Mouse (Mus musculus) midbrain, embryonic 13.5 days (tissue): ENCODE measurements around the gene Pola1. TPM values are rescaled to one million over a fixed set of nuclear protein-coding genes. Genes with fewer than 3 reads are reported as not detected.
"Not testable (repeated sequence)": the region's sequence is repeated elsewhere in the genome, so short reads cannot be mapped to it uniquely, and the experiment has no call there.

Experiments
- ATAC-seq: fragments of 200-750 bp; cut with Nextera tagmentation; 2 replicates; pipeline ENCODE4 v1.8.0; 2017; ENCODE audit warnings: mild to moderate bottlenecking, moderate TSS enrichment, moderate library complexity
- H3K27ac ChIP-seq: fragments of 300-500 bp; sonication (generic); 2 replicates; pipeline ENCODE4 v1.5.1; 2015; ENCODE audit warnings: inconsistent platforms, mild to moderate bottlenecking, moderate library complexity
- H3K27me3 ChIP-seq: fragments of 300-500 bp; sonication (generic); 2 replicates; pipeline ENCODE4 v1.6.1; 2015; ENCODE audit warnings: mild to moderate bottlenecking, inconsistent platforms
- H3K36me3 ChIP-seq: fragments of 300-500 bp; sonication (generic); 2 replicates; pipeline ENCODE4 v1.6.1; 2015; ENCODE audit warnings: mild to moderate bottlenecking, inconsistent platforms
- H3K4me1 ChIP-seq: fragments of 300-500 bp; sonication (generic); replicated peaks from 2 replicates; pipeline ENCODE4 v1.6.1; 2015; ENCODE audit warnings: inconsistent platforms
- H3K4me2 ChIP-seq: fragments of 300-500 bp; sonication (generic); replicated peaks from 2 replicates; pipeline ENCODE4 v1.6.1; 2015; ENCODE audit warnings: moderate library complexity, mild to moderate bottlenecking, inconsistent platforms
- H3K4me3 ChIP-seq: fragments of 300-500 bp; sonication (generic); replicated peaks from 2 replicates; pipeline ENCODE4 v1.5.1; 2015; ENCODE audit warnings: mild to moderate bottlenecking, inconsistent platforms
- H3K9ac ChIP-seq: fragments of 300-500 bp; sonication (generic); replicated peaks from 2 replicates; pipeline ENCODE4 v1.6.1; 2015; ENCODE audit warnings: mild to moderate bottlenecking, inconsistent platforms
- H3K9me3 ChIP-seq: fragments of 300-500 bp; sonication (generic); 2 replicates; pipeline ENCODE4 v1.6.1; 2016; ENCODE audit warnings: mild to moderate bottlenecking, inconsistent platforms
- WGBS: fragments of 180-500 bp; shearing (Covaris S2); methylation state at CpG from one replicate; pipeline ENCODE4 v1.1.7; 2015; 5-methylcytosine and 5-hydroxymethylcytosine counted together
- polyA plus RNA-seq: library from polyadenylated mRNA; unstranded; fragments of >200 nt; fragmentation: Nextera tagmentation; extraction: Ambion mirVana; gene quantifications from 2 replicates; pipeline ENCODE4 v1.2.1, GENCODE M21; 2015

Pola1 gene
- polyA plus RNA-seq, 1 experiment from 2014 or later: 8.4 TPM

DNA sequence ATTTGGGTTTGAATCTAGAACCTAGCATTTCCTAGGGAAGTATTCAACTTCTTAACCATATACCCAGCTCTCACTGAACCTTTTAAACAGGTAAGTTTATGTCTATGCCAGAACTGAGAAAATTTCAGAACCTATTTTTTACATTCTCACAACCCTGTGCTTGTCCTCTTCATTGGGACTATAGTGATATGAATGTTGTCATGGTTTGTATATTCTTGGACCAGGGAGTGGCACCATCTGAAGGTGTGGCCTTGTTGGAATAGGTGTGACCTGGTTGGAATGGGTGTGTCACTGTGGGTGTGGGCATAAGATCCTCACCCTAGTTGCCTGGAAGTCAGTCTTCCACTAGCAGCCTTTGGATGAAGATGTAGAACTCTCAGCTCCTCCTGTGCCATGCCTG, 231.1 kb downstream of the Pola1 start:
- not testable (repeated sequence) for H3K36me3 ChIP-seq, ATAC-seq, H3K4me2 ChIP-seq

DNA sequence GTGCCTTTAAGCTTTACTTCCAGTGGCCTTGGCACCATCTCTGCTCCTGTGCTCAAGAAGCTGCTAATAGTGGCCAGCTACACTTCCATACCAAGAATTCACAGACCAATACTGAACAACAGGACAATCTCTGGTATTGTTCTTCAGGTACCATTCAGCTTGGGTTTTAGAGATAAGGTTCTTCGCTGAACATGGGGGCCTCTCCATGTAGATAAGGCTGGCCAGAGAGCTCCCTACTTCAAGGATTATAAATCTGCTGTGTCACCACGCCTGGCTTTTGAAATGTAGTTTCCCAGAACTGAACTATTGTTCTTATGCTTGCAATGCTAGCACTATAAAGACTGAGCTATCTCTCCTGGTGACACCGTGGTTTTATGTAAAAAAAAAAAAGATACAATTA, 234.9 kb downstream of the Pola1 start:
- Histone ChIP-seq H3K27me3 (no peaks in the 10 kb centered on the region), H3K36me3 (no peaks in the 10 kb centered on the region), H3K27ac (no peak overlapping the region), H3K4me2 (no peak overlapping the region), H3K4me3 (no peak overlapping the region), H3K9me3 (no peaks in the 10 kb centered on the region), H3K4me1 (no peaks in the 10 kb centered on the region), H3K9ac (no peak overlapping the region)
- WGBS: 79% methylated on average over 3 of the region's 3 CpGs
- no peak for ATAC-seq

More for the DNA sequence above, 231.1 kb downstream of the Pola1 start:
- not testable (repeated sequence) for H3K4me1 ChIP-seq, H3K27me3 ChIP-seq, H3K4me3 ChIP-seq, H3K27ac ChIP-seq, H3K9me3 ChIP-seq, H3K9ac ChIP-seq

DNA sequence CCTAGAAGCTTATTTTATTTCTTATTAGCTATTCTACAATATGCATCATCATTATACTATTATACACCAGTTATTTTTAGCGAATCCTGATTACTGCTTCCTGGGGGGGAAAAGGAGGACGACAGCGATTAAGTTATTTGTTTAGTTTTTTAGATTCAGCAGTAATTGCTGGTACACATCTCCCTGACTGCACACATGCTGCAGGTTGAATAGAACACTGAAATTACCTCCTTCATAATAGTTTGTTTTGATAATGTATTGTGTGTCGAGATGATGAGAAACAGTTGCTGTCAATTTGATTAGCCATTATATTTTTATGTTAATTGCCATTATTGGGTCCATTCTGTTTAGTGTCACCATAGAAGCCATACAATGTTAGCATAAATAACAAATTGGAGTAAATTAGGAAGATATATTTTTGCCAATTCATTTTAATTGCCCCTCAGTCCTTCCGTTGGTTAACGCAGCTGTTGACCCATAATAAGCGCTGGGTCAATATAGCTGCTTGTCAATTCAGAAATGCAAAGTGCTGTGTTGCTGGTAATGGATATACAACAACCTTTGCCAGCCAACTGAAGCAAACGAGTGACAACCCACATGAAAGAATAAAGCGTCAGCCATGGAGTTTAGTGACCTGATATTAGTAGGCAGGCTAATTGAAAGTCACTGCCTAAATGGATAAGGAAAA, 254.5 kb downstream of the Pola1 start:
- no peaks in the 10 kb centered on the region for H3K9me3 ChIP-seq
- no peaks in the 10 kb centered on the region for H3K27me3 ChIP-seq
- no peak overlapping the region for H3K9ac ChIP-seq
- ATAC-seq: no peak
- H3K27ac ChIP-seq: no peak overlapping the region
- no peaks in the 10 kb centered on the region for H3K4me1 ChIP-seq
- 76% methylated on average over 9 of the region's 9 CpGs for WGBS
- H3K4me2 ChIP-seq: no peak overlapping the region
- no peaks in the 10 kb centered on the region for H3K36me3 ChIP-seq
- no peak overlapping the region for H3K4me3 ChIP-seq

DNA sequence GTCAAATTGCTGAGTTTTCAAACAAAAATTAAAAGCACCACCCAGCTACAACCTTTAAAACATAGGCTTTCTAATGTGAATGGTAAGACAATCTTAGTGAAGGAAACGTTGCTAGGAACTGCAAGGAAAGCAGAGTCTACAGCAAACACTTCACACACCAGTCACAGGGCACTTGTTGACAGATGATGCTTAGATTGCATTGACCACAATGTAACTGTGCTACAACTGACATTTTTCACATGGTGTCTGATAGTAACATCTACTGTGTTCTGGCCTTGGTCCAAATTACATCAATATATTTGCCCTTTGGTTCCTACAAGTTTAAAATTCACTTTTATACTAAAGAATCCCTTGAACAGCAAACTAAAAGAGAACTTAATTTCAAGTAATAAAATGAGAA, 258.5 kb downstream of the Pola1 start:
- Histone ChIP-seq H3K9me3 (no peaks in the 10 kb centered on the region), H3K4me3 (no peak overlapping the region), H3K4me2 (no peak overlapping the region), H3K4me1 (no peaks in the 10 kb centered on the region), H3K9ac (no peak overlapping the region), H3K36me3 (no peaks in the 10 kb centered on the region), H3K27ac (no peak overlapping the region), H3K27me3 (no peaks in the 10 kb centered on the region)
- WGBS: 69% methylated on average over 1 of the region's 1 CpGs
- ATAC-seq: no peak

DNA sequence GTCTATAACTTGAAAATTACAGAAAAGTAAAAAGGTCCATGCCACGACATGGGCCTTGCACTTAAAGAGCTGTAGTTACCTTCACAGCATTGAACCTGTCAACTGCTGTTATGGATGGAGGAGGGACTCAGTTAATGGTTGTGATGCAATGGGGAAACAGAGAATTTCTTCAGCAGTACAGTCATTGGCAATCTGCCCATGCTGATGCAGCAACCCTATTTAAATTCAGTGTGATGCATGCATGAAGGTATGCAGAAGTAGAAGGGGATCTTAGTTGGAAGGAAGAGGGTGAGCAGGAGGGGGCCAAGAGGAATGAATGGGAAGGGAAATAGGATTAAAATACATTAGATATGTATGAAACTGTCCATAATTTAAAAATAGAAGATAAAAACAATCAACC, 262.2 kb downstream of the Pola1 start:
- Histone ChIP-seq H3K27me3 (no peaks in the 10 kb centered on the region), H3K9me3 (no peaks in the 10 kb centered on the region), H3K27ac (no peak overlapping the region), H3K4me3 (no peak overlapping the region), H3K4me2 (no peak overlapping the region), H3K36me3 (no peaks in the 10 kb centered on the region), H3K9ac (no peak overlapping the region), H3K4me1 (no peaks in the 10 kb centered on the region)
- no peak for ATAC-seq
- WGBS: 77% methylated on average over 1 of the region's 1 CpGs

DNA sequence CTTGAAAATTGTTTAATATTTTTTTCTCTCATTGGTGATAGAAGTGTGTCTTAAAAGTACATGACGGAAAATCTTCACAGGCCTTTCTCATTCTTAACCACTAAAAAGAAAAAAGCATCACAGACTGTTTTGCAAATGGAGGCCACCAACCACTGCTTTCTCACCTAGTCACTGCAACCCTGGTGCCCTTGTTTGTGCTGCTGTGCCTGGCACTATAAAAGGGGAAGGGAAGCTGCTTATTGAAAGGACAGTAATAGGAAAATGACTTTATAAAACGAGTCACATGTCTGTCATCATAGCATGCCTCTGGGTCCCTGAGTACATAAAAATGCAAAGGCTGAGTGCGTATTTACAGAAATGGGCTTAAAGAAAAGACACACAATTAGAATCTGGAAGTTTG, 263.7 kb downstream of the Pola1 start:
- no peak overlapping the region for H3K4me3 ChIP-seq
- WGBS: 84% methylated on average over 3 of the region's 3 CpGs
- no peak for ATAC-seq

DNA sequence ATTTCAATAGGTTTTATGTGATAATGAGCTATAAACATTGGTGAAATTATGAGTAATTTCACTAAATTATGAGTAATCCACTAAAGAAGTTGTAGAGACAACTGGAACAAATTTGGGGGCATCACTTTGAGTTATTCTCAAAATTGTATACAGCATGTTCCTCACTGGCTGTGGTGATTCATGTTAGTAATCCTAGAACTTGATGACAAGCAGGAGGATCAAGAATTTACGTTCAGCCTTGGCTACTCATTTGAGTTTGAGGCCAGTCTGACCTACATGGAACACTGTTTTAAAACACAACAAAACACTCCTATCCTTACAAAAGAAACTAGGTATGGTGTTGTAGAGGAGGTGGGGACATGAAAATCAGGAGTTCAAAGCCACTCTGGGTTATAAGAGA, 310.6 kb downstream of the Pola1 start:
- WGBS: 83% methylated on average over 1 of the region's 1 CpGs
- no peak overlapping the region for H3K9ac ChIP-seq
- no peaks in the 10 kb centered on the region for H3K9me3 ChIP-seq
- H3K27me3 ChIP-seq: no peaks in the 10 kb centered on the region
- no peak overlapping the region for H3K27ac ChIP-seq
- no peak overlapping the region for H3K4me3 ChIP-seq
- ATAC-seq: no peak
- H3K4me2 ChIP-seq: no peak overlapping the region
- no peaks in the 10 kb centered on the region for H3K36me3 ChIP-seq
- H3K4me1 ChIP-seq: no peaks in the 10 kb centered on the region

More for the DNA sequence above, 263.7 kb downstream of the Pola1 start:
- no peaks in the 10 kb centered on the region for H3K9me3 ChIP-seq
- H3K36me3 ChIP-seq: no peaks in the 10 kb centered on the region
- no peaks in the 10 kb centered on the region for H3K4me1 ChIP-seq
- H3K27ac ChIP-seq: no peak overlapping the region
- no peak overlapping the region for H3K9ac ChIP-seq
- H3K27me3 ChIP-seq: no peaks in the 10 kb centered on the region
- H3K4me2 ChIP-seq: no peak overlapping the region

DNA sequence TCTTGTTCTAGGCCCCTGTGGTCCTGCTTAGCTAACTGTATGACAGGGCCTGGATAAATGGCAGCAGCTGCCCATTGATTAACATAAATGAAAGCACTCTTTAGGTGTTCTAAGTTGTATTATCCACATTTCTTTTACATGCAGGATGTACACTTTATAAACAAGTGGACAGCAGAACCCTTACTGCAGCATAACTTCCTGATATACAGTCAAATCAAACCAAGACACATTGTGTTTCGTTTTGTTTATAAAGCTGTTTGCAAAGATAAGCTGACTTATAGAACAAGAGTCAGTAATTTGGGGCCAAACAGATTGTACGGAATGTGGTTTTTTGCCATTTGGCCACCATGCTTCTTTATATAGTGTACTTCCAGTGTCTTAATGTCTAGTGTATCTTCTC, 312.0 kb downstream of the Pola1 start:
- Histone ChIP-seq H3K36me3 (no peaks in the 10 kb centered on the region), H3K4me1 (no peaks in the 10 kb centered on the region), H3K4me3 (no peak overlapping the region), H3K27me3 (no peaks in the 10 kb centered on the region), H3K4me2 (no peak overlapping the region), H3K9ac (no peak overlapping the region), H3K9me3 (no peaks in the 10 kb centered on the region), H3K27ac (no peak overlapping the region)
- no peak for ATAC-seq
- 88% methylated on average over 2 of the region's 2 CpGs for WGBS

DNA sequence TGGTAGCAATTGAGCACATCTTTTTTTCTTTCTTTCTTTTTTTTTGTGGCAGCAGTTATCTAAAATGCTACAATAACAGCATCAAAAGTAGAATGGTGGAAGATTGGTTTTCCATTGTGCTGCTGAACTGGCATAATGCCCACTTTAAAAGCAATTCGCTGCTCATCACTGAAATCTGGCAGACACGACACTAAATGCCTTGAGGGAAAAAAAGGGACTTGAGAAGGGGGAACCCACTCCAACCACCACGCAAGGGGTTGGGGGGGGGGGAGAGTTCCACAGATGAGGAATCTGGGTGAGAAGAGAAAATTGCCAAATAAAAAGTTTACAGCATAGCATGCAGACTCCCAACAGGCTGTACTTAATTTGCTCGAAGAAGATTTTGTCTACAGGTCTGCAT, 314.4 kb downstream of the Pola1 start:
- Histone ChIP-seq H3K27ac (no peak overlapping the region), H3K27me3 (no peaks in the 10 kb centered on the region), H3K9me3 (no peaks in the 10 kb centered on the region), H3K4me3 (no peak overlapping the region), H3K4me2 (no peak overlapping the region), H3K4me1 (no peaks in the 10 kb centered on the region), H3K36me3 (no peaks in the 10 kb centered on the region), H3K9ac (no peak overlapping the region)
- 55% methylated on average over 4 of the region's 4 CpGs for WGBS
- ATAC-seq: no peak

DNA sequence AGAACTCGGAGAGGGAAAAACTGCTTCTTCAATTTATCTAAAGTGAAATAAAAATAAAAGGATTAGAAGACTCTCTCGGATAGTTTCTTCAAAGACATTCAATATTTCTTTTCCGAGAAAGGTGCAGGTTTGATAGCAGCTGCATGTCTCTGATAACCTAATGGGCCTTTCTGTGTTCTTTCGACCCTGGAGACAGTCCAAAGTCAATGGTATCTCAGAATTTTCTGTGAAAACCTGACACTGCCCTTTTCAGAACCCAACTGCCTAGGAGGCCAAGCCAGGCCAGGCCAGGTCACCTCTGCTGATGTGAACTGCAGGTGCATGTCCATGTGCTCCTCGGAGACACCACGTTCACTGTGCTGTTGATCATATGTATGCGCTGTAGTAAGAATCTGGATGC, 326.2 kb downstream of the Pola1 start:
- H3K27me3 ChIP-seq: peaks cover 67% of the 10 kb centered on the region
- H3K27ac ChIP-seq: no peak overlapping the region

DNA sequence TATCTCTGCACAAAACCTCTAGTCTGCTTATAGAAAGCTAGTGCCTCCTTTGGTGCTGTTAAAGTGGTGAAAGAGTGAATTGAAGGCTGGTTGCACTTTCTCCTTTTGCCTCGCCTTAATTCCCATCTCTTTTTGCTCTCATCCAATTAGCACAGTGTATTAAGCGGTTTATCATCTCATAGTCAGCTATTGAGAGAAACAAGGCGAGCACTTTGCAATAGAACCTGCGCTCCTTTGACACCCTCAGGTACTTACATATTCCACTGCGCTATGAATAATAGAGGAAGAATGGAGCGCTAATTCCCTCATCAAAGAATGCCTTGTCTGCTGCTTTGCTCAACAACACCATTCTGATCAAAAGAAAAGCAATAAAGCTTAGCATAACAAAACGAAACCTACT, 330.2 kb downstream of the Pola1 start:
- peaks cover 90% of the 10 kb centered on the region for H3K27me3 ChIP-seq
- no peak overlapping the region for H3K27ac ChIP-seq
- peaks cover 9% of the 10 kb centered on the region for H3K4me1 ChIP-seq
- no peaks in the 10 kb centered on the region for H3K36me3 ChIP-seq
- no peaks in the 10 kb centered on the region for H3K9me3 ChIP-seq
- H3K4me3 ChIP-seq: no peak overlapping the region
- no peak overlapping the region for H3K9ac ChIP-seq
- peak; percentile 25; the same call in 1 of the 2 replicates for ATAC-seq
- 13% methylated on average over 7 of the region's 7 CpGs for WGBS
- H3K4me2 ChIP-seq: no peak overlapping the region

More for the DNA sequence above, 326.2 kb downstream of the Pola1 start:
- ATAC-seq: no peak
- H3K9me3 ChIP-seq: no peaks in the 10 kb centered on the region
- WGBS: 91% methylated on average over 7 of the region's 7 CpGs
- H3K36me3 ChIP-seq: no peaks in the 10 kb centered on the region
- no peak overlapping the region for H3K4me3 ChIP-seq
- no peaks in the 10 kb centered on the region for H3K4me1 ChIP-seq
- H3K4me2 ChIP-seq: no peak overlapping the region
- H3K9ac ChIP-seq: no peak overlapping the region

DNA sequence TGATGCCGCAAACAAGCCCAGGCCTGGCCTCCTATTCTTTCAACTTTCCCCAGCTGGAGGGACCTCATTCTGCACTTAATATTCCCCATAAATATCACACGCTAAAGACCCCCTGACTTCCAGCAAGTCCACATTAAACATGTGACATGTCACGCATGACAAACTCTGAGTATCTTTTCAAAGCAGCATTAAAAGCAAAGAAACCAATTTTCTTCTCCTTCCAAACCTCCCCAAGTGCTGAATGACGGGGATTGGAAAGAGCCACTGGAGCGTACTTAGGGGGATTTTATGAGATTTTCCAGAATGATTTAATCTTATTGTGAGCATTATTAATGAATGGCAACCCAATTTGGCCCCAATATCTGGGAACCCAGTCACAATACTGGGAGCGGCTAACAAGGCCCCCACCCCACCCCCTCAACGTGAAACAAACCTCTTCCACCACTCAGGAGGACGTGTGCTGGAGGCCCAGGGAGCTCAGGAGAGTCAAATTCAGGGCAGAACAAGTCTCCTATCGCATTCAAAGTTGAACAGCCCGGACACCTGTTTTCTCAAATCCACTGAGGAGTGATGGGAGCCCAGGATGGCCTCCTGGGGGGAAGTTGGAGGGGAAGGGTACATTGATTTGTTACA, 331.7 kb downstream of the Pola1 start:
- Histone ChIP-seq H3K27ac (no peak overlapping the region), H3K4me2 (no peak overlapping the region), H3K9ac (no peak overlapping the region), H3K4me1 (peaks cover 10% of the 10 kb centered on the region), H3K4me3 (no peak overlapping the region), H3K36me3 (no peaks in the 10 kb centered on the region), H3K27me3 (peaks cover 89% of the 10 kb centered on the region), H3K9me3 (no peaks in the 10 kb centered on the region)
- no peak for ATAC-seq
- 22% methylated on average over 10 of the region's 10 CpGs for WGBS

DNA sequence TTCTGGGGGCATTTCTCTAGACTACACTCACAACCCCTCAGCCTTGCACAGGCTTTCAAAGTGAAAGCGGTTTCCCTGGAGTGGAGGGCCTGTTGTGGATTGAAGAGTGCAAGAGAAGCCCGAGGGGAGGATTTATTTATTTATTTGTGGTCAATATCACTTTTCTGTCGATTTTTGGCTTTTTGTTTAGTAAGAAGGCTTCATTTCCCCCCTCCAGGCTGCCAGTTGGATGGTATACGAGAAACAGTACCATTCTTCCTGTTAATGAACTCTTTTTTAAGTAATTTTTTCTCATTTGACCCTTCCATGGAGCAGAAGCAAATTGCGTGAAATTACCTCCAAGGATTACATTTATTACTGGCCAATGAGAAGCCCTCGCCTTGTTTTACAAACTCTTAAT, 332.2 kb downstream of the Pola1 start:
- Histone ChIP-seq H3K9me3 (no peaks in the 10 kb centered on the region), H3K36me3 (no peaks in the 10 kb centered on the region), H3K27me3 (peaks cover 89% of the 10 kb centered on the region), H3K4me3 (no peak overlapping the region), H3K4me1 (peaks cover 10% of the 10 kb centered on the region), H3K27ac (0 out of 2 replicates have a peak overlapping the region, but pooled peaks have one; percentile 19), H3K4me2 (0 out of 2 replicates have a peak overlapping the region, but pooled peaks have one; percentile 39), H3K9ac (no peak overlapping the region)
- 19% methylated on average over 6 of the region's 6 CpGs for WGBS
- ATAC-seq: no peak
